Mouse (Mus musculus) embryonic facial prominence, embryonic 10.5 days (tissue): ENCODE measurements around the gene Nt5c2. TPM values are rescaled to one million over a fixed set of nuclear protein-coding genes. Genes with fewer than 3 reads are reported as not detected.
A peak's percentile ranks its signal among the peaks of the same experiment; 100 is the strongest.

Source experiments
- DNase-seq: peaks from one replicate; pipeline ENCODE4 v3.0.0-alpha.2; 2017; ENCODE audit warnings: low spot score
- H3K27ac ChIP-seq: fragments of 300-500 bp; sonication (generic); replicated peaks from 2 replicates; pipeline ENCODE4 v1.5.1; 2016; ENCODE audit warnings: mild to moderate bottlenecking
- H3K27me3 ChIP-seq: fragments of 300-500 bp; sonication (generic); replicated peaks from 2 replicates; pipeline ENCODE4 v1.6.1; 2016; ENCODE audit warnings: low read depth, mild to moderate bottlenecking; ENCODE audit not compliant: poor library complexity, severe bottlenecking
- H3K36me3 ChIP-seq: fragments of 300-500 bp; sonication (generic); replicated peaks from 2 replicates; pipeline ENCODE4 v1.6.1; 2016; ENCODE audit warnings: mild to moderate bottlenecking, moderate library complexity
- H3K4me1 ChIP-seq: fragments of 300-500 bp; sonication (generic); 2 replicates; pipeline ENCODE4 v1.6.1; 2016
- H3K4me3 ChIP-seq: fragments of 300-500 bp; sonication (generic); 2 replicates; pipeline ENCODE4 v1.5.1; 2016; ENCODE audit warnings: mild to moderate bottlenecking, moderate library complexity
- H3K9me3 ChIP-seq: fragments of 300-500 bp; sonication (generic); 2 replicates; pipeline ENCODE4 v1.6.1; 2016; ENCODE audit warnings: mild to moderate bottlenecking
- whole genome bisulfite sequencing: fragments of 180-500 bp; shearing (Covaris S2); methylation state at CpG from one replicate; pipeline ENCODE4 v1.1.7; 2016; 5-methylcytosine and 5-hydroxymethylcytosine counted together
- polyA plus RNA-seq: library from polyadenylated mRNA; unstranded; fragments of >200 nt; fragmentation: Nextera tagmentation; extraction: Ambion mirVana; gene quantifications from 2 replicates; pipeline ENCODE4 v1.2.1, GENCODE M21; 2016

Nt5c2 gene
- polyA plus RNA-seq, 1 experiment from 2014 or later: 73.7 TPM

- Histone ChIP-seq H3K36me3 (peaks cover 99% of the 10 kb centered on the region), H3K9me3 (no peaks in the 10 kb centered on the region), H3K4me3 (no peak overlapping the region), H3K27ac (no peak overlapping the region), H3K4me1 (no peaks in the 10 kb centered on the region), H3K27me3 (no peaks in the 10 kb centered on the region)
- DNase-seq: peak; percentile 5
- WGBS: 92% methylated on average over 7 of the region's 7 CpGs
Observed at GRCm38 (mm10) chr19:46886826-46887225, 128.1 kb downstream of the Nt5c2 start.

GRCm38 (mm10) chr19:46885365-46885764, 129.6 kb downstream of the Nt5c2 start:
- DNase-seq: no peak

GRCm38 (mm10) chr19:46879876-46880275, 135.1 kb downstream of the Nt5c2 start:
- H3K4me3 ChIP-seq: no peak overlapping the region
- H3K9me3 ChIP-seq: no peaks in the 10 kb centered on the region
- DNase-seq: no peak
- H3K36me3 ChIP-seq: peaks cover 31% of the 10 kb centered on the region
- no peaks in the 10 kb centered on the region for H3K4me1 ChIP-seq
- no peaks in the 10 kb centered on the region for H3K27me3 ChIP-seq
- H3K27ac ChIP-seq: no peak overlapping the region
- WGBS: 97% methylated on average over 2 of the region's 2 CpGs

More at GRCm38 (mm10) chr19:46885365-46885764, 129.6 kb downstream of the Nt5c2 start:
- no peaks in the 10 kb centered on the region for H3K9me3 ChIP-seq
- no peak overlapping the region for H3K27ac ChIP-seq
- 90% methylated on average over 4 of the region's 4 CpGs for WGBS
- no peaks in the 10 kb centered on the region for H3K4me1 ChIP-seq
- no peaks in the 10 kb centered on the region for H3K27me3 ChIP-seq
- no peak overlapping the region for H3K4me3 ChIP-seq
- peaks cover 86% of the 10 kb centered on the region for H3K36me3 ChIP-seq

DNA sequence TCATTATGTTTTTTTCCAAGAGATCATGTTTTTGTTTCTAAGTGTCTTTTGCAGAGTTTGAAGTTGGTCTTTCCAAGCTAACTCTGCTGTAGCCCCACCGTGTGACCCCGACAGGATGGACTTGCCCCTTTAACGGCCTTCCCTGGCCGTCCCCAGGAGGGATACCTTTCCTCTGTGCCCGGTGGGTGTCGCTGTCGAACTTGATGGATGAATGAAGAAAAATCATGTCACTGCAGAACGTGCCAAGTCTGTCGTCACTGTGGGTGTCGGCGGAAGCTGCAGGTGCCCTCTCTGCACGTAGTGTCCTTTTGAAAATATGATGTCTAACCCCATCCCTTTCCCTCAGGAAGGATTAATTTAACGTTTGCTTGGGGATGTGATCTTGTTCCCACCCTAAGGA, 136.6 kb downstream of the Nt5c2 start:
- no peaks in the 10 kb centered on the region for H3K4me1 ChIP-seq
- H3K27ac ChIP-seq: no peak overlapping the region
- H3K36me3 ChIP-seq: peaks cover 15% of the 10 kb centered on the region
- no peak for DNase-seq
- 69% methylated on average over 13 of the region's 13 CpGs for WGBS
- H3K4me3 ChIP-seq: no peak overlapping the region
- no peaks in the 10 kb centered on the region for H3K9me3 ChIP-seq
- no peaks in the 10 kb centered on the region for H3K27me3 ChIP-seq

DNA sequence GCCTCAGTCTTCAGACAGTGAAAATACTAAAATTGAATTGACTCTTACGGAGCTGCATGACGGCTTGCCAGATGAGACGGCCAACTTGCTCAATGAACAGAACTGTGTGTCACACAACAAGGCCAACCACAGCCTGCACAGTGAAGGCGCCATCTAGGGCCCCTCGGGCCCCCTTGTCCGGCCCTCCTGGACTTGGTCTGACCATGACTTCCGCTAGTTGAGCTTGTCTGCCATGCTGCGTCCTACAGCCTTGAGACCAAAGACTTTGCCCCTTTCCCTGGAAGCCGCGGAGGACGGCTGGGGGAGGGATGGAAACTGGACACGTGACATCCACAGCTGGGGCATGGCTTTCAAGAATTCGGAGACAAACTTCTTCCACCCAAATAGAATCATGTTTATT, 137.1 kb downstream of the Nt5c2 start:
- no peak overlapping the region for H3K4me3 ChIP-seq
- H3K27ac ChIP-seq: no peak overlapping the region
- peaks cover 11% of the 10 kb centered on the region; the same call in 1 of the 2 replicates for H3K36me3 ChIP-seq
- WGBS: 92% methylated on average over 13 of the region's 13 CpGs
- no peaks in the 10 kb centered on the region for H3K4me1 ChIP-seq
- no peaks in the 10 kb centered on the region for H3K27me3 ChIP-seq
- no peaks in the 10 kb centered on the region for H3K9me3 ChIP-seq
- no peak for DNase-seq

DNA sequence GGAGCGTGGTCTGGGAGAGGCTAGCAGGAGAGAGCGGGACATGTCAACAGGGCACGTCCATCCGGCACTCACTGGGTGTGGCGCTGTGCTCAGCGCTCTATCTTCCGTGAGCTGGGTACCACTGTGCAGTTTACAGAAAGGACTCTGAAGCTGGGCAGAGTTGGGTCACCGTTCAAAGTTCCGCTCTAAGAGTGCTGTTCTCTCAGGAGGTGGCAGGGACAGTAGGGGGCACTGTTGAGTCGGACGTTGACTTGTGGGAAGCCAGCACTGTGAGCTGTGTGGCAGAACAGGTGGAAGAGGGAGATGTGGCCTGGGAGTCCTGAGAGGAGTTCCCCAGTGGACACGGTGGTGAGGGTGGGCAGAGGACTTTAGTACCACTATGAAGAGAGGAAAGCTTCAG, 139.2 kb downstream of the Nt5c2 start:
- no peaks in the 10 kb centered on the region for H3K4me1 ChIP-seq
- peak; percentile 80 for DNase-seq
- no peak overlapping the region for H3K4me3 ChIP-seq
- H3K9me3 ChIP-seq: no peaks in the 10 kb centered on the region
- H3K27ac ChIP-seq: no peak overlapping the region
- 44% methylated on average over 12 of the region's 12 CpGs for WGBS
- H3K27me3 ChIP-seq: no peaks in the 10 kb centered on the region
- no peaks in the 10 kb centered on the region for H3K36me3 ChIP-seq

GRCm38 (mm10) chr19:46873924-46874323, 141.0 kb downstream of the Nt5c2 start:
- WGBS: 86% methylated on average over 3 of the region's 3 CpGs
- Histone ChIP-seq H3K9me3 (no peaks in the 10 kb centered on the region), H3K36me3 (no peaks in the 10 kb centered on the region), H3K4me1 (peaks cover 6% of the 10 kb centered on the region), H3K27ac (no peak overlapping the region), H3K27me3 (no peaks in the 10 kb centered on the region), H3K4me3 (no peak overlapping the region)
- no peak for DNase-seq

GRCm38 (mm10) chr19:46871651-46872050, 143.3 kb downstream of the Nt5c2 start:
- H3K27me3 ChIP-seq: no peaks in the 10 kb centered on the region
- no peak for DNase-seq
- H3K9me3 ChIP-seq: no peaks in the 10 kb centered on the region
- H3K4me3 ChIP-seq: no peak overlapping the region
- H3K4me1 ChIP-seq: peaks cover 9% of the 10 kb centered on the region
- WGBS: 79% methylated on average over 7 of the region's 7 CpGs
- no peak overlapping the region for H3K27ac ChIP-seq
- no peaks in the 10 kb centered on the region for H3K36me3 ChIP-seq

DNA sequence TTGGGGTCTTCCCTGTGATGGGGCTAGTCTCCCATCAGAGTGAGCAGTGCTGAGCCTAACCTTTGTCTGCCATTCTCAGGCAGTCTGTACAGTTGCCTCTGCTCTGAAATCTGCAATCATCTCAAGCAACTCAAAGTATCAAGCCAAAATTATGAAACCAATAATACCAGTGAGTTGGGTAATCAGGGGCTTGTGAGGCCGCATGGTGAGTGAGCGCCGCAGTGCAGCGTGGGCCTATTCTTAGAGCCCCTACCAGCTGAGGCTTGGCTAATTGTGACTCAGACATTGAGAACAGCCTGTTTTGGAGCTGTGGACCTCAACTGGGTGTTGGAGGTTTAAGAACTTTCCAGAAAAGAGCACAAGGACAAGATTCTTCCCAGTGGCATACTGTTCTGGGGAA, 143.9 kb downstream of the Nt5c2 start:
- Histone ChIP-seq H3K4me1 (peaks cover 9% of the 10 kb centered on the region), H3K27me3 (no peaks in the 10 kb centered on the region), H3K4me3 (no peak overlapping the region), H3K27ac (no peak overlapping the region), H3K9me3 (no peaks in the 10 kb centered on the region), H3K36me3 (no peaks in the 10 kb centered on the region)
- no peak for DNase-seq
- WGBS: 95% methylated on average over 4 of the region's 4 CpGs

- Histone ChIP-seq H3K27me3 (no peaks in the 10 kb centered on the region), H3K27ac (no peak overlapping the region), H3K4me3 (no peak overlapping the region), H3K36me3 (no peaks in the 10 kb centered on the region), H3K9me3 (no peaks in the 10 kb centered on the region), H3K4me1 (peaks cover 17% of the 10 kb centered on the region)
- peak; percentile 82 for DNase-seq
- 12% methylated on average over 6 of the region's 6 CpGs for WGBS
Observed at GRCm38 (mm10) chr19:46869526-46869925, 145.4 kb downstream of the Nt5c2 start.

GRCm38 (mm10) chr19:46869049-46869448, 145.9 kb downstream of the Nt5c2 start:
- Histone ChIP-seq H3K4me3 (no peak overlapping the region), H3K27me3 (no peaks in the 10 kb centered on the region), H3K36me3 (no peaks in the 10 kb centered on the region), H3K27ac (no peak overlapping the region), H3K9me3 (no peaks in the 10 kb centered on the region), H3K4me1 (peaks cover 20% of the 10 kb centered on the region)
- WGBS: 57% methylated on average over 11 of the region's 11 CpGs
- DNase-seq: no peak

DNA sequence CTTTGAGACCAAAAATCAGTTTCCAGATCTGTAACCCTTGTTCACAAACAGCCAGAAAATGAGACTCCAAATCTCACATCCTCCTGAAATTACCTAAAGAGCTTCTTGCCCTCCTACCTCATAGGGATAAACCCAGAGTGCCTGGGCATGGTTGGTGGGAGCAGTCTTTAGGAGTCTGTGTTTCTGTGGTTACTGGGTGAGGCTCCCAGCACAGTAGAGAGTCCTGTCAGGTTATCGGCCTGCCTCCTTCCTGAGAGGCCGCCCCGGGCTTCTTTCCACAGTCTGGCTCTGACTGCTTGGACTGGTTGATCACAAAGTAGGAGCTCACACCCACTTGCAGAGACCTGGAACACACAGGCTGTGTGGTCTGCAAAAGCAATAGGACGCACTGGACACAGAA, 149.6 kb downstream of the Nt5c2 start:
- Histone ChIP-seq H3K4me1 (peaks cover 22% of the 10 kb centered on the region), H3K27ac (no peak overlapping the region), H3K4me3 (no peak overlapping the region), H3K36me3 (no peaks in the 10 kb centered on the region), H3K27me3 (no peaks in the 10 kb centered on the region), H3K9me3 (no peaks in the 10 kb centered on the region)
- DNase-seq: no peak
- 87% methylated on average over 4 of the region's 4 CpGs for WGBS

DNA sequence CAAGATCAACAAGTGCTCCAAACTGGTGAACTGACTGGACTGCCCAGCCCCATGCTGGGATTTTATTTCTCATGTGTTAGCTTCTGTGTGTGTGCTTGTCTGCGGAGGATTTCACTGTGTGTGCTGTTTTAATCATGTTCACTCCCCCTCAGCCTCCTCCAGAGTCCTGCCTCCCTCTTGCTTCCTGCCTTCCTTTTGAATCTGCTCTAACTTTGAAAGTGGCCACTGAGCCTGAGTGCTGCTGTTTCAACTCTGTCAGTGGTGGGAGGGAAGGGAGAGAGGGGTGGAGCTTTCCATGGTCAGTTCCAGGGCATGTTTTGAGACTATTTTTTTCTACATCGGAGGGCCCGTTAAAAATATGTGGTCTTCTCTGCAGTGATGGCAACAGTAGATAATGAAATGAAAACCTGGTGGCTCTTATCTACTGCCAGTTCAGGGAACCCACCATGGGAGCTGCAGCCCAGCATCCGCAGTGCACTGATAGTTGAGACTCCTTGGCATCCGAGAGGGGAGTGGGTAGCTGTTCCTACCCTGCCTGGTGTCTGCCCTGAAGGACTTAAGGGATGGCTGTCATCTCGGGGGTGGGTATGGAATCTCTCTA, 150.1 kb downstream of the Nt5c2 start:
- no peak for DNase-seq
- no peak overlapping the region for H3K27ac ChIP-seq
- peaks cover 22% of the 10 kb centered on the region for H3K4me1 ChIP-seq
- no peak overlapping the region for H3K4me3 ChIP-seq
- no peaks in the 10 kb centered on the region for H3K36me3 ChIP-seq
- H3K27me3 ChIP-seq: no peaks in the 10 kb centered on the region
- no peaks in the 10 kb centered on the region for H3K9me3 ChIP-seq
- WGBS: 69% methylated on average over 6 of the region's 6 CpGs
